Mouse (Mus musculus) liver, embryonic 13.5 days (tissue): Measurements from ENCODE around the gene Kidins220. TPM values are rescaled to one million over a fixed set of nuclear protein-coding genes. Genes with fewer than 3 reads are reported as not detected.

Source experiments
- ATAC-seq: fragments of 200-750 bp; cut with Nextera tagmentation; 2 replicates; pipeline ENCODE4 v1.8.0; 2017; ENCODE audit warnings: low read depth, mild to moderate bottlenecking, moderate number of reproducible peaks, moderate library complexity
- DNase-seq: peaks from one replicate; pipeline ENCODE4 v3.0.0; 2022
- H3K27ac ChIP-seq: fragments of 300-500 bp; sonication (generic); 2 replicates; pipeline ENCODE4 v1.5.1; 2015; ENCODE audit warnings: moderate library complexity, mild to moderate bottlenecking, inconsistent platforms
- H3K27me3 ChIP-seq: fragments of 300-500 bp; sonication (generic); 2 replicates; pipeline ENCODE4 v1.6.1; 2015; ENCODE audit warnings: mild to moderate bottlenecking, inconsistent platforms
- H3K36me3 ChIP-seq: fragments of 300-500 bp; sonication (generic); 2 replicates; pipeline ENCODE4 v1.6.1; 2015; ENCODE audit warnings: mild to moderate bottlenecking, inconsistent platforms
- H3K4me1 ChIP-seq: fragments of 300-500 bp; sonication (generic); replicated peaks from 2 replicates; pipeline ENCODE4 v1.6.1; 2015; ENCODE audit warnings: inconsistent platforms
- H3K4me2 ChIP-seq: fragments of 300-500 bp; sonication (generic); 2 replicates; pipeline ENCODE4 v1.6.1; 2015; ENCODE audit warnings: inconsistent platforms, mild to moderate bottlenecking, moderate library complexity
- H3K4me3 ChIP-seq: fragments of 300-500 bp; sonication (generic); replicated peaks from 2 replicates; pipeline ENCODE4 v1.5.1; 2015; ENCODE audit warnings: mild to moderate bottlenecking, inconsistent platforms
- H3K9ac ChIP-seq: fragments of 300-500 bp; sonication (generic); 2 replicates; pipeline ENCODE4 v1.6.1; 2015; ENCODE audit warnings: mild to moderate bottlenecking, inconsistent platforms
- H3K9me3 ChIP-seq: fragments of 300-500 bp; sonication (generic); replicated peaks from 2 replicates; pipeline ENCODE4 v1.6.1; 2016; ENCODE audit warnings: inconsistent platforms
- WGBS: fragments of 180-500 bp; shearing (Covaris S2); methylation state at CpG from one replicate; pipeline ENCODE4 v1.1.7; 2015; ENCODE audit not compliant: insufficient replicate concordance; 5-methylcytosine and 5-hydroxymethylcytosine counted together
- polyA plus RNA-seq: library from polyadenylated mRNA; unstranded; fragments of >200 nt; fragmentation: Nextera tagmentation; extraction: Ambion mirVana; gene quantifications from 2 replicates; pipeline ENCODE4 v1.2.1, GENCODE M21; 2015

Kidins220 gene
- polyA plus RNA-seq, 1 experiment from 2014 or later = 6.3 TPM

- peaks cover 77% of the 10 kb centered on the region for H3K36me3 ChIP-seq
- H3K4me3 ChIP-seq = no peak overlapping the region
- no peaks in the 10 kb centered on the region for H3K9me3 ChIP-seq
- no peaks in the 10 kb centered on the region for H3K27me3 ChIP-seq
- H3K4me2 ChIP-seq = no peak overlapping the region
- peaks cover 25% of the 10 kb centered on the region for H3K4me1 ChIP-seq
- DNase-seq (no peak), ATAC-seq (peak; percentile 62)
- no peak overlapping the region for H3K27ac ChIP-seq
- WGBS = 38% methylated on average over 9 of the region's 9 CpGs
- H3K9ac ChIP-seq = no peak overlapping the region
These were observed 35.2 kb downstream of the Kidins220 start for GRCm38 (mm10) chr12:25009957-25010356.

GRCm38 (mm10) chr12:25010416-25010815, 35.7 kb downstream of the Kidins220 start:
- Histone ChIP-seq H3K9me3 (no peaks in the 10 kb centered on the region), H3K4me3 (no peak overlapping the region), H3K4me2 (no peak overlapping the region), H3K9ac (no peak overlapping the region), H3K27ac (no peak overlapping the region), H3K36me3 (peaks cover 77% of the 10 kb centered on the region), H3K27me3 (no peaks in the 10 kb centered on the region), H3K4me1 (peaks cover 26% of the 10 kb centered on the region)
- no peak for DNase-seq
- 86% methylated on average over 1 of the region's 1 CpGs for WGBS
- no peak for ATAC-seq

- DNase-seq = no peak
- no peak overlapping the region for H3K27ac ChIP-seq
- H3K4me1 ChIP-seq = peaks cover 26% of the 10 kb centered on the region
- H3K27me3 ChIP-seq = no peaks in the 10 kb centered on the region
- H3K9ac ChIP-seq = no peak overlapping the region
- ATAC-seq = no peak
- peaks cover 84% of the 10 kb centered on the region for H3K36me3 ChIP-seq
- H3K4me2 ChIP-seq = no peak overlapping the region
- H3K4me3 ChIP-seq = no peak overlapping the region
- no peaks in the 10 kb centered on the region for H3K9me3 ChIP-seq
- 77% methylated on average over 15 of the region's 15 CpGs for WGBS
These were observed 37.1 kb downstream of the Kidins220 start for GRCm38 (mm10) chr12:25011733-25012367.

GRCm38 (mm10) chr12:25012555-25013540, 38.1 kb downstream of the Kidins220 start:
- DNase-seq = no peak
- peaks cover 84% of the 10 kb centered on the region for H3K36me3 ChIP-seq
- H3K27me3 ChIP-seq = no peaks in the 10 kb centered on the region
- peaks cover 26% of the 10 kb centered on the region for H3K4me1 ChIP-seq
- 75% methylated on average over 13 of the region's 13 CpGs for WGBS
- ATAC-seq = no peak
- no peak overlapping the region for H3K4me2 ChIP-seq
- no peak overlapping the region for H3K27ac ChIP-seq
- H3K9me3 ChIP-seq = no peaks in the 10 kb centered on the region
- H3K9ac ChIP-seq = no peak overlapping the region
- H3K4me3 ChIP-seq = no peak overlapping the region

GRCm38 (mm10) chr12:25014307-25014927, 39.7 kb downstream of the Kidins220 start:
- ATAC-seq (peak; percentile 78), DNase-seq (no peak)
- H3K4me2 ChIP-seq = peak overlapping the region; percentile 22; the same call in 1 of the 2 replicates
- H3K27ac ChIP-seq = peak overlapping the region; percentile 2; the same call in 1 of the 2 replicates
- no peak overlapping the region for H3K4me3 ChIP-seq
- no peaks in the 10 kb centered on the region for H3K9me3 ChIP-seq
- H3K36me3 ChIP-seq = peaks cover 87% of the 10 kb centered on the region
- 32% methylated on average over 5 of the region's 5 CpGs for WGBS
- H3K9ac ChIP-seq = no peak overlapping the region; the same call in 1 of the 2 replicates
- H3K27me3 ChIP-seq = no peaks in the 10 kb centered on the region
- peaks cover 26% of the 10 kb centered on the region for H3K4me1 ChIP-seq

GRCm38 (mm10) chr12:25014938-25015337, 40.2 kb downstream of the Kidins220 start:
- peaks cover 23% of the 10 kb centered on the region for H3K4me1 ChIP-seq
- peaks cover 86% of the 10 kb centered on the region for H3K36me3 ChIP-seq
- no peak overlapping the region for H3K9ac ChIP-seq
- 82% methylated on average over 7 of the region's 7 CpGs for WGBS
- no peak overlapping the region for H3K4me3 ChIP-seq
- no peak overlapping the region for H3K4me2 ChIP-seq
- no peak for ATAC-seq
- no peaks in the 10 kb centered on the region for H3K27me3 ChIP-seq
- 0 out of 2 replicates have a peak overlapping the region, but pooled peaks have one; percentile 2 for H3K27ac ChIP-seq
- no peaks in the 10 kb centered on the region for H3K9me3 ChIP-seq
- DNase-seq = no peak

GRCm38 (mm10) chr12:25016995-25017394, 42.3 kb downstream of the Kidins220 start:
- peaks cover 18% of the 10 kb centered on the region for H3K4me1 ChIP-seq
- no peak overlapping the region for H3K4me2 ChIP-seq
- H3K9ac ChIP-seq = no peak overlapping the region
- no peaks in the 10 kb centered on the region for H3K9me3 ChIP-seq
- no peak for ATAC-seq
- H3K36me3 ChIP-seq = peaks cover 78% of the 10 kb centered on the region
- no peak for DNase-seq
- no peak overlapping the region for H3K4me3 ChIP-seq
- no peak overlapping the region for H3K27ac ChIP-seq
- 73% methylated on average over 4 of the region's 4 CpGs for WGBS
- H3K27me3 ChIP-seq = no peaks in the 10 kb centered on the region

- H3K27ac ChIP-seq = no peak overlapping the region
- DNase-seq (no peak), ATAC-seq (no peak)
- H3K9me3 ChIP-seq = no peaks in the 10 kb centered on the region
- no peaks in the 10 kb centered on the region for H3K4me1 ChIP-seq
- H3K4me2 ChIP-seq = no peak overlapping the region
- no peaks in the 10 kb centered on the region for H3K27me3 ChIP-seq
- WGBS = 87% methylated on average over 5 of the region's 5 CpGs
- no peak overlapping the region for H3K4me3 ChIP-seq
- H3K36me3 ChIP-seq = peaks cover 48% of the 10 kb centered on the region
- no peak overlapping the region for H3K9ac ChIP-seq
These were observed 46.3 kb downstream of the Kidins220 start for GRCm38 (mm10) chr12:25021057-25021456.

GRCm38 (mm10) chr12:25024862-25025545, 50.3 kb downstream of the Kidins220 start:
- Histone ChIP-seq H3K27ac (no peak overlapping the region), H3K9me3 (no peaks in the 10 kb centered on the region), H3K27me3 (no peaks in the 10 kb centered on the region), H3K36me3 (peaks cover 20% of the 10 kb centered on the region), H3K4me3 (no peak overlapping the region), H3K4me2 (no peak overlapping the region), H3K4me1 (no peaks in the 10 kb centered on the region), H3K9ac (no peak overlapping the region)
- ATAC-seq = no peak
- WGBS = 67% methylated on average over 9 of the region's 9 CpGs
- no peak for DNase-seq

- no peak for DNase-seq
These were observed 51.6 kb downstream of the Kidins220 start for GRCm38 (mm10) chr12:25026308-25026707.

GRCm38 (mm10) chr12:25027416-25027815, 52.7 kb downstream of the Kidins220 start:
- Histone ChIP-seq H3K36me3 (peaks cover 22% of the 10 kb centered on the region), H3K9me3 (no peaks in the 10 kb centered on the region), H3K4me1 (no peaks in the 10 kb centered on the region), H3K27ac (no peak overlapping the region), H3K4me2 (no peak overlapping the region), H3K9ac (no peak overlapping the region), H3K27me3 (no peaks in the 10 kb centered on the region), H3K4me3 (no peak overlapping the region)
- 49% methylated on average over 2 of the region's 2 CpGs for WGBS
- ATAC-seq (no peak), DNase-seq (no peak)

More at GRCm38 (mm10) chr12:25026308-25026707, 51.6 kb downstream of the Kidins220 start:
- H3K4me1 ChIP-seq = no peaks in the 10 kb centered on the region
- H3K9ac ChIP-seq = no peak overlapping the region
- WGBS = 84% methylated on average over 7 of the region's 7 CpGs
- H3K9me3 ChIP-seq = no peaks in the 10 kb centered on the region
- H3K4me2 ChIP-seq = no peak overlapping the region
- peaks cover 18% of the 10 kb centered on the region for H3K36me3 ChIP-seq
- no peak for ATAC-seq
- H3K4me3 ChIP-seq = no peak overlapping the region
- no peak overlapping the region for H3K27ac ChIP-seq
- H3K27me3 ChIP-seq = no peaks in the 10 kb centered on the region
